Mouse (Mus musculus) hindbrain, postnatal 0 days (tissue): ENCODE data around the gene 1700020A23Rik. TPM values are rescaled to one million over a fixed set of nuclear protein-coding genes. Genes with fewer than 3 reads are reported as not detected.
"Not testable (repeated sequence)": the region's sequence is repeated elsewhere in the genome, so short reads cannot be mapped to it uniquely, and the experiment has no call there.

ENCODE experiments used
- ATAC-seq: fragments of 200-750 bp; cut with Nextera tagmentation; 2 replicates; pipeline ENCODE4 v1.8.0; 2017; ENCODE audit warnings: mild to moderate bottlenecking, moderate TSS enrichment, moderate library complexity
- DNase-seq: peaks from one replicate; pipeline ENCODE4 v3.0.0-alpha.2; 2015; ENCODE audit warnings: low spot score
- H3K27ac ChIP-seq: fragments of 300-500 bp; sonication (generic); 2 replicates; pipeline ENCODE4 v1.5.1; 2014; ENCODE audit warnings: mild to moderate bottlenecking
- H3K27me3 ChIP-seq: fragments of 300-500 bp; sonication (generic); 2 replicates; pipeline ENCODE4 v1.6.1; 2014; ENCODE audit warnings: low read length, mixed read lengths; ENCODE audit not compliant: insufficient read depth
- H3K36me3 ChIP-seq: fragments of 300-500 bp; sonication (generic); 2 replicates; pipeline ENCODE4 v1.6.1; 2014; ENCODE audit warnings: low read length, mixed read lengths; ENCODE audit not compliant: insufficient read depth
- H3K4me1 ChIP-seq: fragments of 300-500 bp; sonication (generic); 2 replicates; pipeline ENCODE4 v1.6.1; 2014; ENCODE audit warnings: antibody characterized with exemption, low read length, mixed read lengths; ENCODE audit not compliant: insufficient read depth
- H3K4me2 ChIP-seq: fragments of 300-500 bp; sonication (generic); 2 replicates; pipeline ENCODE4 v1.6.1; 2014; ENCODE audit warnings: low read depth, mild to moderate bottlenecking, low read length, moderate library complexity, mixed read lengths
- H3K4me3 ChIP-seq: fragments of 300-500 bp; sonication (generic); 2 replicates; pipeline ENCODE4 v1.5.1; 2014; ENCODE audit warnings: low read length
- H3K9ac ChIP-seq: fragments of 300-500 bp; sonication (generic); replicated peaks from 2 replicates; pipeline ENCODE4 v1.6.1; 2014; ENCODE audit warnings: mild to moderate bottlenecking, low read length, moderate library complexity, mixed read lengths
- H3K9me3 ChIP-seq: fragments of 300-500 bp; sonication (generic); 2 replicates; pipeline ENCODE4 v1.6.1; 2016; ENCODE audit warnings: low read length, mixed read lengths
- CTCF ChIP-seq: IDR thresholded peaks from 2 replicates; pipeline ENCODE4 v1.5.1; 2016; ENCODE audit warnings: antibody characterized with exemption, control low read depth, low read depth
- WGBS: fragments of 180-500 bp; shearing (Covaris S2); extraction: QIAGEN DNeasy Blood & Tissue Kit; methylation state at CpG from one replicate; pipeline ENCODE4 v1.1.7; 2014; 5-methylcytosine and 5-hydroxymethylcytosine counted together
- polyA plus RNA-seq: library from polyadenylated mRNA; unstranded; fragments of >200 nt; fragmentation: Nextera tagmentation; extraction: Ambion mirVana; gene quantifications from 2 replicates; pipeline ENCODE4 v1.2.1, GENCODE M21; 2015
- total RNA-seq: library from RNA; depleted of rRNA; stranded (reverse); fragments of >200 nt; gene quantifications from 2 replicates; pipeline ENCODE4 v1.2.3, GENCODE M21; 2014; rRNA removed

1700020A23Rik gene
- total RNA-seq (not detected in 2 replicates), polyA plus RNA-seq (0.49 TPM in 1 of 2 replicates, not detected in the other)

DNA sequence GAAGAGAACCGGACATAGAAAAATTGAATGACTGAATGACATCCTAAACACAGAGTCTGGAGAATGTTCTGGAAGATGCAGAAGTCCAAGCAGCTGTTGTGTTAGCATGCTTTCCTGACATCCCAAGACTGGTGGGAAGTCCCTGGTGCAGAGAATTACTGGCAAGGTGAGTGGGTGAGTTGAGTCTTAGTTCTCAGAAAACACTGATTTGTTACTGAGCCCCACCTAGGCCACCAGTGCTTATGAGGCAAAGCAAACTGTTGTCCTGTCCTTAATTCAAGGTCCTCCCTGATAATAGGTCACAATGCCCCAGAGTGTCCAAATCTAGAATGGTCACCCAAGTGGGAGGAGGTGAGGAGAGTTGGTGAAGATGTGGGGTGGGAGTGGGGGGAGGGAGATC lies at the start of gene 1700020A23Rik, which contains the start of gene Gm28372:
1700020A23Rik (plus strand) TSS at position 321 of the 400 bp plus-strand sequence.
Gm28372 (plus strand) TSS at position 301 of the 400 bp plus-strand sequence.
- no peak for TF ChIP-seq CTCF
- Histone ChIP-seq H3K4me3 (no peak within 1 kb of the TSS), H3K27me3 (no peaks in the 10 kb centered on the region), H3K4me1 (0 out of 2 replicates have a peak, but pooled peaks cover 3% of the 10 kb centered on the region), H3K9ac (no peak within 1 kb of the TSS), H3K36me3 (no peaks in the 10 kb centered on the region), H3K4me2 (no peak within 1 kb of the TSS), H3K9me3 (no peaks in the 10 kb centered on the region), H3K27ac (no peak within 1 kb of the TSS)
- ATAC-seq, result no peak
- DNase-seq, result no peak
- WGBS, result 81% methylated on average over 1 of the region's 1 CpGs

DNA sequence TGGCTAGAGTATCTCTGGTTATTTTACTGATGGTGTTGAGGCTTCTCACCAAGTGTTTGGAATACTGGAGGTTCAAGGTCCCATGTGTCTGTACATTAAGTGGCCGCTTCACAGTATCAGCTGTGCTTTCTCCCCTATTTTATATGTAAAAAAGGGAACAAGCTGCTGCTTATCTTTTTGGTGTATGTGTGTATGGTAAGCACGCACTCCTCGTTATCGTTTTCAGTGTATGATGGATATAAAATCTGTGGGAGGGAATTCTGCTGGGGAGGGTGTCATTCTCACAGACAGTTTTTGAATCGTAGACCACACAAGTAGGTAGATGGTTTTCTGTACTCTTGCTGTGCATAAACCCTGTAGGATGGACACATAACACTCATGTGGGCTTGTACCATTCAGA lies 47.5 kb upstream of the 1700020A23Rik start:
- no peaks in the 10 kb centered on the region for H3K4me1 ChIP-seq

DNA sequence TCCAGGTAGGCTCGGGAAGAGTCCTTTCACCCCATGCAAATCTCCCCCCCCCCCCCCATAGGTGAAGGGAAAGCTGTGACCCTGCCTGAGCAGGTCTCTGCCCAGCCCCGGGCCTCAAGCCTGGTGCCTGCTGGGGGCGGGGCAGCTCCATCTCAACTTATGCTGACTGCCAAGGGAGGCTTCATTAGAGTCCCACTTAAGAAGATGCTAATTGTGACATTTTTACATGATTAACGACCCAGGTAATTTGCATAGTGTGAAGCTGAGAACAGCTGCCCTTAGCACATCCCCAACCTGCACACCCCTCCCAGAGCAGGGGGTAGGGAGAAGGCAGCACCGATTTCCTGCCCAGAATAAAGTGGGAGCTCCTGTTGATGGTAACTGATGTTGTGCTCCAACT lies 46.2 kb upstream of the 1700020A23Rik start:
- 22% methylated on average over 5 of the region's 5 CpGs for WGBS
- DNase-seq, result no peak

More for the DNA sequence above, 47.5 kb upstream of the 1700020A23Rik start:
- TF ChIP-seq CTCF, result no peak
- ATAC-seq (no peak), DNase-seq (no peak)
- Histone ChIP-seq H3K27me3 (peaks cover 30% of the 10 kb centered on the region), H3K27ac (no peak overlapping the region), H3K4me3 (no peak overlapping the region), H3K9me3 (no peaks in the 10 kb centered on the region), H3K4me2 (no peak overlapping the region), H3K9ac (no peak overlapping the region), H3K36me3 (no peaks in the 10 kb centered on the region)
- 92% methylated on average over 5 of the region's 5 CpGs for WGBS

DNA sequence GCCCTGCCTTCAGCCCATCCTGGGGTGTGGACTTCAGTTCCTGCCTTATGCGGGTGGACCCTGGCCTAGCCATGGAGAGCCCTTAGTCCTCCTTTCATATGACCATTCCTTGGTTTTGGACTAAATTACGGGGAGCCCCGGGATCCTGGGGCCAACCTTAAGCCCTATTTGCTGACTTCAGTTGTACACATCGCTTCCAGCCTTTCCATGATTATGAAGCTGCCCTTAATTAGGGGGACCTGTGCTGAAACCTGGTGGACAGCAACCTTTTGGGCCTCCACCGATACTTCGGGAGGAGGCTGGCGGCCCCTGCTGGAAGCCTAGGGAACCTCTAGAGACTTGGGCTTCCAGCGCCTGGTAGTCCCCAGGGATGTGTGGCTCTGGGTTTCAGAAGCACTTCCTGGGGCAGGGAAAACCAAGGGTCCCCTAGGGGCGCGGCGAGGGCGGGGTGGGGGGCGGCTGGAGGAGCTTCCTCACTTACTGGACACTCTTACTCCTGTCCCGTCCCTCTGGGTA lies 42.5 kb upstream of the 1700020A23Rik start:
- Histone ChIP-seq H3K27ac (no peak overlapping the region), H3K9ac (no peak overlapping the region), H3K27me3 (peaks cover 38% of the 10 kb centered on the region), H3K9me3 (no peaks in the 10 kb centered on the region), H3K4me1 (no peaks in the 10 kb centered on the region), H3K4me2 (no peak overlapping the region), H3K36me3 (no peaks in the 10 kb centered on the region), H3K4me3 (no peak overlapping the region)
- peak; percentile 38; the same call in 1 of the 2 replicates for ATAC-seq
- WGBS, result 8% methylated on average over 14 of the region's 14 CpGs
- peak; percentile 71 for TF ChIP-seq CTCF
- DNase-seq, result peak; percentile 78

More for the DNA sequence above, 46.2 kb upstream of the 1700020A23Rik start:
- no peaks in the 10 kb centered on the region for H3K4me1 ChIP-seq
- no peak overlapping the region for H3K4me3 ChIP-seq
- H3K27me3 ChIP-seq, result peaks cover 38% of the 10 kb centered on the region
- no peaks in the 10 kb centered on the region for H3K9me3 ChIP-seq
- H3K9ac ChIP-seq, result no peak overlapping the region
- H3K4me2 ChIP-seq, result no peak overlapping the region
- TF ChIP-seq CTCF, result no peak
- no peak for ATAC-seq
- H3K36me3 ChIP-seq, result no peaks in the 10 kb centered on the region
- no peak overlapping the region for H3K27ac ChIP-seq

DNA sequence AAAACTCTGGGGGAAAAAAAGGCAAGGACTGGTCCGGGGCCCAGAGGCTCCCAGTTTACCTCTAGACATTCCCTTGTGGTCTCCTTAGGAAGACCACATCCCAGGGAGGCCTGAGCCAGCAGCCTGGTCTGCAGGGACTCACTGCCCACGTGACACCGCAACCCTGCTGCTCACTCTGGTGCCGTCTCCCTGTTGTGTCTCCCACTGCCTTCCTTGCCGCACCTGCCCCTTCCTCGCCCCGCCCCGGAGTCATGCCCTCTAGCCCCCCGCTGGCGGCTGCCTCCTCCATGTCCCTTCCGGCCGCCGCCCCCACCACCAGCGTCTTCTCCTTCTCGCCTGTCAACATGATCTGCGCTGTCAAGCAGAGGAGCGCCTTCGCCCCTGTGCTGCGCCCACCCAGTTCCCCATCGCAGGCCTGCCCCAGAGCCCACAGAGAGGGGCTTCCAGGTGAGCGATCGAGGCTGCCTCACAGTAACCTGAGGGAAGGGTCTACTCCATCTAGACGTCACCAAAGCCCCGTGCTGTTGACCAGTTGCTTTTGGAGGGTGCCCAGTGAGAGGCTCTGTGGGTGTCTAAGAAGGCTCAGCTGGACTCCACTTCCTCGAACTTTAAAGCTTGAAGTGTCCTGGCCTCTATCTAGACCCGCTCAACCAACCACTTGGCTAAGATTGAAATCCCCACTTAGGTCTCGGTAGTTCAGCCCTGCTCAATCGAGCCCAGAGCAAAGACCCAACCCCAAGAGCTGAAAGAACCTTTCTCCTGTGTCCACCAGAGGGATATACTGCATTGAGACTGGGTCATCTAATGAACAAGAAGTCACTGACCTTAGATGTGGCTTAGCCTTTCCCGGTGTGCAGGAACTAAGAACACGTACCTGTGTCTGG lies 39.6 kb upstream of the 1700020A23Rik start:
- WGBS, result 9% methylated on average over 29 of the region's 30 CpGs
- Histone ChIP-seq H3K9me3 (no peaks in the 10 kb centered on the region), H3K27me3 (peaks cover 27% of the 10 kb centered on the region), H3K9ac (0 out of 2 replicates have a peak overlapping the region, but pooled peaks have one; percentile 24), H3K27ac (no peak overlapping the region), H3K4me1 (no peaks in the 10 kb centered on the region), H3K4me2 (peak overlapping the region; percentile 55), H3K4me3 (peak overlapping the region; percentile 31), H3K36me3 (no peaks in the 10 kb centered on the region)
- DNase-seq (peak; percentile 38), ATAC-seq (peak; percentile 44; the same call in 1 of the 2 replicates)
- peak; percentile 39 for TF ChIP-seq CTCF

DNA sequence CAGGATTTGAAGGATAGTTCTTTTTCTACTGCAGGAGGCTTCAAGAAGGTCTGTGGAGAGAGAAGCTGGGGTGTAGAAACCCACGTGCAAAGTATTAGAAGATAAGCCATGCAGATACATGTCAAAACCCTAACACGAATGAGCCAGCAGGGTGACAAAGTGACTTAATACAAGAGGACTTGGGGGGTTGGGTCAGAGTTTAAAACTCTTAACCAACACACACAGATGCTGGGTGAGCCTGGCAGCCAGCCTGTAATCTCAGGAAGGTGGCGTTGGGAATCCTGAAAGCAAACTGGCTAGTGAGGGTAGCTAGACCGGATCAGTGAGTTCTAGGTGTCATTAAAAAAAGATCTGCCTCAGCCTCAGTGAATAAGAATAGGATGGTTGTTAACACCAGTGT lies 37.7 kb upstream of the 1700020A23Rik start:
- no peak for TF ChIP-seq CTCF
- Histone ChIP-seq H3K4me3 (no peak overlapping the region), H3K27me3 (peaks cover 10% of the 10 kb centered on the region), H3K36me3 (no peaks in the 10 kb centered on the region), H3K9ac (no peak overlapping the region), H3K4me2 (no peak overlapping the region), H3K4me1 (no peaks in the 10 kb centered on the region), H3K9me3 (no peaks in the 10 kb centered on the region), H3K27ac (no peak overlapping the region)
- ATAC-seq, result no peak
- 58% methylated on average over 4 of the region's 4 CpGs for WGBS
- DNase-seq, result no peak

DNA sequence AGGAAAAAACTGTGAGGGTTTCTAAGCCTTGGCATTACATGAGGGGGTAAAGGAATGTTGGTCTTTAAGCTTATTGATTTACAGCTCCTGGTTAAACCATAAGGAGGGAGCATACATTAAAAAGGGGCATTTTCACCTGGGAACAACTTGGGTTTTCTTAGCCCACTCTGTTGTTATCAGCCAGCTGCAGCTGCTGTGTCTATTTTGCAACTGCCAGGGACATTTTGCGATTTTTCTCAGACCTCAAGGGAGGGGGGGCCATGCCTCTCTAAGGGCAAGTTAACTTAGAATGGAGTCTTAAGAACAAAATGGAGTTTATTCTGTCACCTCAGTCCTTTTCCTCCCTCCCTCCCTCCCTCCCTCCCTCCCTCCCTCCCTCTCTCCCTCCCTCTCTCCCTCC lies 32.0 kb upstream of the 1700020A23Rik start:
- not testable (repeated sequence) for H3K27me3 ChIP-seq, H3K9ac ChIP-seq, H3K9me3 ChIP-seq, DNase-seq, H3K27ac ChIP-seq, H3K36me3 ChIP-seq, H3K4me2 ChIP-seq, ATAC-seq, H3K4me3 ChIP-seq, H3K4me1 ChIP-seq
- WGBS, result 43% methylated on average over 1 of the region's 1 CpGs
